In genomic region chrX:8272000-8272399, GRCm38 (mm10) we compare ENCODE assay signal across 12 mouse cellular contexts. TPM values are rescaled to one million over a fixed set of nuclear protein-coding genes. Genes with fewer than 3 reads are reported as not detected.
DNase-seq lines count a peak whose midpoint lies in the region; ATAC-seq and TF ChIP-seq lines count a peak whose summit lies in the region.
"Had no signal": no experiment of that assay in that cellular context is flagged by ENCODE, and none has a peak within 500 bp of the region (broad histone marks: within the 10 kb centered on the region; RNA-seq: fewer than 3 reads in every experiment).

No protein-coding gene starts in this region.

- no peak overlapping the region; the same call in 1 of the 2 replicates for H3K4me2 ChIP-seq in forebrain, embryonic 15.5 days (replicated peaks)
- H3K4me2 ChIP-seq in lung, embryonic 15.5 days: peak overlapping the region; percentile 51
- H3K4me2 ChIP-seq in intestine, postnatal 0 days (replicated peaks; ENCODE audit: low read depth): peak overlapping the region; percentile 47; the same call in 1 of the 2 replicates

- 0 out of 2 replicates have a peak, but pooled peaks cover 2% of the 10 kb centered on the region for H3K4me1 ChIP-seq in forebrain, embryonic 10.5 days
- no peaks in the 10 kb centered on the region for H3K4me1 ChIP-seq in forebrain, embryonic 15.5 days
- no peaks in the 10 kb centered on the region for H3K4me1 ChIP-seq in lung, embryonic 15.5 days
- no peaks in the 10 kb centered on the region for H3K4me1 ChIP-seq in intestine, postnatal 0 days (replicated peaks; ENCODE audit: control insufficient read depth, insufficient read depth, low read length)

- peaks cover 3% of the 10 kb centered on the region for H3K9me3 ChIP-seq in forebrain, embryonic 10.5 days
- H3K9me3 ChIP-seq in forebrain, embryonic 15.5 days: no peaks in the 10 kb centered on the region
- H3K9me3 ChIP-seq in lung, embryonic 15.5 days: no peaks in the 10 kb centered on the region
- no peaks in the 10 kb centered on the region for H3K9me3 ChIP-seq in intestine, postnatal 0 days (ENCODE audit: control insufficient read depth)

- H3K36me3 ChIP-seq in forebrain, embryonic 10.5 days (replicated peaks): no peaks in the 10 kb centered on the region
- no peaks in the 10 kb centered on the region for H3K36me3 ChIP-seq in forebrain, embryonic 15.5 days
- H3K36me3 ChIP-seq in lung, embryonic 15.5 days: no peaks in the 10 kb centered on the region
- H3K36me3 ChIP-seq in intestine, postnatal 0 days (ENCODE audit: control insufficient read depth, insufficient read depth): no peaks in the 10 kb centered on the region

- no peak overlapping the region for H3K9ac ChIP-seq in forebrain, embryonic 15.5 days (replicated peaks)
- peak overlapping the region; percentile 19 for H3K9ac ChIP-seq in lung, embryonic 15.5 days
- H3K9ac ChIP-seq in intestine, postnatal 0 days (ENCODE audit: low read depth, low read length): no peak overlapping the region

- H3K27ac ChIP-seq in forebrain, embryonic 10.5 days: no peak overlapping the region
- no peak overlapping the region for H3K27ac ChIP-seq in forebrain, embryonic 15.5 days (replicated peaks)
- peak overlapping the region; percentile 66; the same call in 1 of the 2 replicates for H3K27ac ChIP-seq in lung, embryonic 15.5 days
- H3K27ac ChIP-seq in intestine, postnatal 0 days (ENCODE audit: low read depth, low read length): no peak overlapping the region

- no peak for ATAC-seq in forebrain, embryonic 15.5 days (replicated peaks)
- ATAC-seq in lung, embryonic 15.5 days (ENCODE audit: borderline replicate concordance, extremely low read depth, low FRiP score, low TSS enrichment): no peak
- ATAC-seq in intestine, postnatal 0 days: no peak

- peaks cover 24% of the 10 kb centered on the region for H3K27me3 ChIP-seq in forebrain, embryonic 10.5 days (ENCODE audit: poor library complexity, severe bottlenecking)
- no peaks in the 10 kb centered on the region for H3K27me3 ChIP-seq in forebrain, embryonic 15.5 days
- no peaks in the 10 kb centered on the region for H3K27me3 ChIP-seq in lung, embryonic 15.5 days
- no peaks in the 10 kb centered on the region for H3K27me3 ChIP-seq in intestine, postnatal 0 days (replicated peaks; ENCODE audit: control insufficient read depth, insufficient read depth, low read length)

- peak overlapping the region; percentile 34; the same call in 1 of the 2 replicates for H3K4me3 ChIP-seq in forebrain, embryonic 10.5 days
- H3K4me3 ChIP-seq in forebrain, embryonic 15.5 days: no peak overlapping the region
- peak overlapping the region; percentile 39 for H3K4me3 ChIP-seq in lung, embryonic 15.5 days
- 0 out of 2 replicates have a peak overlapping the region, but pooled peaks have one; percentile 2 for H3K4me3 ChIP-seq in intestine, postnatal 0 days (ENCODE audit: low read depth, low read length)

- TF ChIP-seq CTCF in intestine, postnatal 0 days (IDR thresholded peaks at IDR 0.05; ENCODE audit: low read depth): no peak

- WGBS in forebrain, embryonic 10.5 days: 23% methylated on average over 10 of the region's 10 CpGs
- 29% methylated on average over 10 of the region's 10 CpGs for WGBS in forebrain, embryonic 15.5 days
- 21% methylated on average over 10 of the region's 10 CpGs for WGBS in lung, embryonic 15.5 days
- 30% methylated on average over 8 of the region's 10 CpGs for WGBS in intestine, postnatal 0 days

- no peak for DNase-seq in forebrain, embryonic 10.5 days (ENCODE audit: extremely low spot score, low spot score)
- no peak for DNase-seq in lung, adult 18-20 months
- DNase-seq in spleen, postnatal 10 days (ENCODE audit: low spot score in 2 of 2): peak; percentile 44 to 60
- no peak for DNase-seq in left cerebral cortex, adult 11 months (ENCODE audit: low spot score)
- no peak for DNase-seq in kidney, postnatal 14 days
- DNase-seq: cerebellum, adult 11-12 months; gastrocnemius, postnatal 14 days; thymus, postnatal 14 days had no signal

RNA-seq across cellular contexts. Expression of gene Slc38a5, which starts 1.1 kb away (rescaled TPM):
- 6.0 and 7.5 TPM in 2 replicates for polyA plus RNA-seq in forebrain, embryonic 10.5 days (2016; fragmentation: Nextera tagmentation; extraction: Ambion mirVana)
- polyA plus RNA-seq in forebrain, embryonic 15.5 days (2015; fragmentation: Nextera tagmentation; extraction: Ambion mirVana): 34.3 and 38.1 TPM in 2 replicates
- polyA plus RNA-seq in lung, embryonic 15.5 days (2015; fragmentation: Nextera tagmentation; extraction: Ambion mirVana): 90.1 and 98.9 TPM in 2 replicates
- polyA plus RNA-seq in intestine, postnatal 0 days (2015; fragmentation: Nextera tagmentation; extraction: Ambion mirVana): 1.1 and 1.3 TPM in 2 replicates

RNA-seq across cellular contexts. Expression of gene Ftsj1, which starts 19.8 kb away (rescaled TPM):
- polyA plus RNA-seq in forebrain, embryonic 10.5 days (2016; fragmentation: Nextera tagmentation; extraction: Ambion mirVana): 47.9 and 48.9 TPM in 2 replicates
- polyA plus RNA-seq in forebrain, embryonic 15.5 days (2015; fragmentation: Nextera tagmentation; extraction: Ambion mirVana): 51.1 and 54.3 TPM in 2 replicates
- 52.8 and 53.0 TPM in 2 replicates for polyA plus RNA-seq in lung, embryonic 15.5 days (2015; fragmentation: Nextera tagmentation; extraction: Ambion mirVana)
- 13.1 and 14.1 TPM in 2 replicates for polyA plus RNA-seq in intestine, postnatal 0 days (2015; fragmentation: Nextera tagmentation; extraction: Ambion mirVana)

RNA-seq across cellular contexts. Expression of gene Ssxb10, which starts 55.2 kb away (rescaled TPM):
- not detected in 2 replicates for polyA plus RNA-seq in forebrain, embryonic 10.5 days (2016; fragmentation: Nextera tagmentation; extraction: Ambion mirVana)
- not detected in 2 replicates for polyA plus RNA-seq in forebrain, embryonic 15.5 days (2015; fragmentation: Nextera tagmentation; extraction: Ambion mirVana)
- not detected in 2 replicates for polyA plus RNA-seq in lung, embryonic 15.5 days (2015; fragmentation: Nextera tagmentation; extraction: Ambion mirVana)
- polyA plus RNA-seq in intestine, postnatal 0 days (2015; fragmentation: Nextera tagmentation; extraction: Ambion mirVana): not detected in 2 replicates
- polyA plus RNA-seq: neural tube, embryonic 11.5 days had no signal

Comparison
In these comparisons a context has a peak if more than half of its experiments do, and no peak if none do; other contexts are left out.
1. DNase-seq: peak in spleen, postnatal 10 days (2 of 2); none in forebrain, embryonic 10.5 days (single experiment), lung, adult 18-20 months (0 of 2), left cerebral cortex, adult 11 months (single experiment) and kidney, postnatal 14 days (single experiment).